Mouse (Mus musculus) MEL (cell line): ENCODE data around the gene Olfr348. TPM values are rescaled to one million over a fixed set of nuclear protein-coding genes. Genes with fewer than 3 reads are reported as not detected.
A peak's percentile ranks its signal among the peaks of the same experiment; 100 is the strongest.

Experiments
- DNase-seq: peaks from one replicate; pipeline ENCODE4 v3.0.0; 2011; ENCODE audit warnings: low read depth, low spot score
- H3K27ac ChIP-seq: 2 replicates; pipeline ENCODE4 v1.5.1; 2012; ENCODE audit warnings: low read depth, mild to moderate bottlenecking, control low read depth, low read length, moderate library complexity; ENCODE audit not compliant: control insufficient read depth
- H3K27me3 ChIP-seq, 2 experiments: fragments of 150-350 bp in 1 of 2; sonication (generic) in 1 of 2; 2 replicates each; pipeline ENCODE4 v1.6.1; 2012; ENCODE audit warnings: low read length in 2 of 2, mild to moderate bottlenecking in 2 of 2, improper control_type of control experiment in 1 of 2, moderate library complexity in 1 of 2; ENCODE audit not compliant: insufficient read depth in 2 of 2, control insufficient read depth in 1 of 2
- H3K36me3 ChIP-seq, 2 experiments: 2 replicates each; pipeline ENCODE4 v1.6.1; 2012 to 2014; ENCODE audit warnings: low read length in 2 of 2, improper control_type of control experiment in 1 of 2, inconsistent platforms in 1 of 2, mild to moderate bottlenecking in 1 of 2; ENCODE audit not compliant: insufficient read depth in 2 of 2, control insufficient read depth in 1 of 2
- H3K4me1 ChIP-seq, 2 experiments: fragments of 150-350 bp in 1 of 2; sonication (generic) in 1 of 2; 2 replicates each; pipeline ENCODE4 v1.6.1; 2012; ENCODE audit warnings: low read length in 2 of 2, improper control_type of control experiment in 1 of 2, mild to moderate bottlenecking in 1 of 2; ENCODE audit not compliant: insufficient read depth in 2 of 2, control insufficient read depth in 1 of 2
- H3K4me3 ChIP-seq, 2 experiments: fragments of 150-350 bp in 1 of 2; sonication (generic) in 1 of 2; 2 replicates each; pipeline ENCODE4 v1.5.1; 2012; ENCODE audit warnings: low read depth in 2 of 2, low read length in 2 of 2, mild to moderate bottlenecking in 2 of 2, moderate library complexity in 2 of 2, control low read depth in 1 of 2, improper control_type of control experiment in 1 of 2; ENCODE audit not compliant: control insufficient read depth in 1 of 2, insufficient read depth in 1 of 2
- H3K79me2 ChIP-seq: 2 replicates; pipeline ENCODE4 v1.6.1; 2012; ENCODE audit warnings: mild to moderate bottlenecking, low read length, moderate library complexity; ENCODE audit not compliant: control insufficient read depth, poor library complexity, insufficient read depth
- H3K9ac ChIP-seq: 2 replicates; pipeline ENCODE4 v1.6.1; 2012; ENCODE audit warnings: low read depth, mild to moderate bottlenecking, control low read depth, low read length, moderate library complexity; ENCODE audit not compliant: control insufficient read depth, poor library complexity, severe bottlenecking
- H3K9me3 ChIP-seq: fragments of 150-350 bp; sonication (generic); replicated peaks from 2 replicates; pipeline ENCODE4 v1.6.1; 2012; ENCODE audit warnings: mild to moderate bottlenecking, low read length, improper control_type of control experiment, moderate library complexity; ENCODE audit not compliant: insufficient read depth
- BHLHE40 ChIP-seq: IDR thresholded peaks from 2 replicates; pipeline ENCODE4 v1.6.1; 2012; ENCODE audit warnings: low read depth, mild to moderate bottlenecking, inconsistent platforms, low read length, improper control_type of control experiment, borderline replicate concordance
- CHD2 ChIP-seq: IDR thresholded peaks from 2 replicates; pipeline ENCODE4 v1.6.1; 2011; ENCODE audit warnings: low read length, improper control_type of control experiment
- CTCF ChIP-seq, 3 experiments: IDR thresholded peaks in 2 of 3; conservative IDR thresholded peaks in 1 of 3; 2 replicates each; pipeline ENCODE4 v1.5.1; 2011 to 2012; ENCODE audit warnings: low read length in 3 of 3, low read depth in 2 of 3, mild to moderate bottlenecking in 2 of 3, improper control_type of control experiment in 1 of 3, inconsistent platforms in 1 of 3, mixed read lengths in 1 of 3, moderate library complexity in 1 of 3; ENCODE audit not compliant: control insufficient read depth in 1 of 3, insufficient read depth in 1 of 3, poor library complexity in 1 of 3, severe bottlenecking in 1 of 3
- E2F4 ChIP-seq: IDR thresholded peaks from 2 replicates; pipeline ENCODE4 v1.6.1; 2011; ENCODE audit warnings: low read depth, low read length, improper control_type of control experiment, borderline replicate concordance
- ETS1 ChIP-seq: IDR thresholded peaks from 2 replicates; pipeline ENCODE4 v1.6.1; 2012; ENCODE audit warnings: low read depth, mild to moderate bottlenecking, inconsistent platforms, low read length, improper control_type of control experiment, moderate library complexity
- HCFC1 ChIP-seq: IDR thresholded peaks from 2 replicates; pipeline ENCODE4 v1.6.1; 2012; ENCODE audit warnings: low read depth, mild to moderate bottlenecking, inconsistent platforms, low read length, improper control_type of control experiment, moderate library complexity
- KAT2A ChIP-seq: conservative IDR thresholded peaks from 2 replicates; pipeline ENCODE4 v1.6.1; 2012; ENCODE audit warnings: low read depth, low read length, improper control_type of control experiment, inconsistent platforms
- MAFK ChIP-seq: IDR thresholded peaks from 2 replicates; pipeline ENCODE4 v1.6.1; 2011; ENCODE audit warnings: low read depth, mild to moderate bottlenecking, low read length, improper control_type of control experiment, borderline replicate concordance
- MAX ChIP-seq: IDR thresholded peaks from 2 replicates; pipeline ENCODE4 v1.6.1; 2011; ENCODE audit warnings: low read length, improper control_type of control experiment
- MEF2A ChIP-seq: IDR thresholded peaks from 2 replicates; pipeline ENCODE4 v1.6.1; 2014; ENCODE audit warnings: low read depth, mild to moderate bottlenecking, inconsistent platforms, low read length, improper control_type of control experiment; ENCODE audit not compliant: poor library complexity, insufficient replicate concordance, severe bottlenecking; ENCODE audit errors: extremely low read depth
- MXI1 ChIP-seq: IDR thresholded peaks from 2 replicates; pipeline ENCODE4 v1.6.1; 2011; ENCODE audit warnings: mild to moderate bottlenecking, low read depth, low read length, improper control_type of control experiment
- NRF1 ChIP-seq: IDR thresholded peaks from 2 replicates; pipeline ENCODE4 v1.6.1; 2014; ENCODE audit warnings: low read depth, mild to moderate bottlenecking, inconsistent platforms, low read length, improper control_type of control experiment, moderate library complexity; ENCODE audit not compliant: poor library complexity, insufficient read depth, severe bottlenecking
- POLR2AphosphoS5 ChIP-seq: IDR thresholded peaks from 2 replicates; pipeline ENCODE4 v1.6.1; 2012; ENCODE audit warnings: low read depth, borderline replicate concordance, mild to moderate bottlenecking, inconsistent platforms, low read length, moderate library complexity, mixed read lengths
- RAD21 ChIP-seq: IDR thresholded peaks from 2 replicates; pipeline ENCODE4 v1.6.1; 2011; ENCODE audit warnings: mild to moderate bottlenecking, low read depth, low read length, improper control_type of control experiment
- RCOR1 ChIP-seq: IDR thresholded peaks from 2 replicates; pipeline ENCODE4 v1.6.1; 2012; ENCODE audit warnings: low read depth, mild to moderate bottlenecking, inconsistent platforms, low read length, improper control_type of control experiment
- SMC3 ChIP-seq: IDR thresholded peaks from 2 replicates; pipeline ENCODE4 v1.6.1; 2011; ENCODE audit warnings: low read depth, low read length, improper control_type of control experiment
- TAL1 ChIP-seq: IDR thresholded peaks from 2 replicates; pipeline ENCODE4 v1.6.1; 2012; ENCODE audit warnings: mild to moderate bottlenecking, inconsistent platforms, low read length, moderate library complexity, mixed read lengths
- TBP ChIP-seq: IDR thresholded peaks from 2 replicates; pipeline ENCODE4 v1.8.0; 2011; ENCODE audit warnings: low read depth, low read length, improper control_type of control experiment
- TCF12 ChIP-seq: IDR thresholded peaks from 2 replicates; pipeline ENCODE4 v1.6.1; 2014; ENCODE audit warnings: low read depth, mild to moderate bottlenecking, inconsistent platforms, low read length, improper control_type of control experiment, moderate library complexity
- ZC3H11A ChIP-seq: IDR thresholded peaks from 2 replicates; pipeline ENCODE4 v1.6.1; 2012; ENCODE audit warnings: low read depth, mild to moderate bottlenecking, inconsistent platforms, low read length, improper control_type of control experiment
- ZKSCAN1 ChIP-seq: IDR thresholded peaks from 2 replicates; pipeline ENCODE4 v1.6.1; 2012; ENCODE audit warnings: low read depth, mild to moderate bottlenecking, inconsistent platforms, low read length, improper control_type of control experiment, moderate library complexity
- ZNF384 ChIP-seq: IDR thresholded peaks from 2 replicates; pipeline ENCODE4 v1.6.1; 2012; ENCODE audit warnings: low read depth, mild to moderate bottlenecking, inconsistent platforms, low read length, improper control_type of control experiment
- polyA plus RNA-seq, 2 experiments: library from polyadenylated mRNA; stranded (reverse) in 1 of 2; unstranded in 1 of 2; fragments of >175 nt in 1 of 2; fragments of >200 nt in 1 of 2; gene quantifications; 2 replicates each; pipeline versions ENCODE4 v1.2.1 to v1.2.4; 2012; ENCODE audit warnings: low replicate concordance in 2 of 2, low read depth in 1 of 2; ENCODE audit not compliant: insufficient read length in 2 of 2, insufficient read depth in 1 of 2, missing spikeins in 1 of 2
- total RNA-seq: library from RNA; depleted of rRNA; stranded (reverse); fragments of 300-350 nt; gene quantifications from 2 replicates; pipeline ENCODE4 v1.2.3, GENCODE M21; 2012; rRNA removed

The Olfr348 gene
- total RNA-seq (not detected in 2 replicates), polyA plus RNA-seq (not detected)

DNA sequence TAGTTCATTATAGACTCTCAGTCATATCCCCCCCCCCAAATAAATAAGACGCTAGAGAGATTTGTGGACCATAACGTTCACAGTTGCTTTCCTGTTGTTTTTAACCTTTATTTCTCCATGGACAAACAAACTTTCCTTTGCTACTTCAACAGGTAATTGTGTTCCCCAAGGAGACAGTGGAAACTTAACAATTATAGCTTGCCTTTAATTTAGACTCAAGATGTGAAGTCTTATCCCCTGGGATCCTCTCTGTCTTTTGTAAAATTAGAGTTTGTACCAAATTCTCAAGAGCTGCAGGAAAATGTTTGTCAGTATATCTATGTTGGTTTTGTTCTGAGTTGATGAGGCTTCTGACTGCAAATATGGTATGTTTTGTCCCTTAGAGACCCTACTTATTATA lies at the start of gene Olfr348:
Olfr348 (plus strand) TSS at position 301 of the 400 bp plus-strand sequence.
- no peak for DNase-seq
- no peak for TF ChIP-seq CHD2
- no peak for TF ChIP-seq ZKSCAN1
- TF ChIP-seq MAX: no peak
- TF ChIP-seq HCFC1: no peak
- TF ChIP-seq MXI1: no peak
- TF ChIP-seq BHLHE40: no peak
- TF ChIP-seq CTCF (IDR thresholded peaks at IDR 0.05 in 2 of 3, conservative IDR thresholded peaks at IDR 0.05 in 1 of 3; ENCODE audit: control insufficient read depth in 1 of 3, insufficient read depth in 1 of 3, low read depth in 2 of 3, low read length in 3 of 3, poor library complexity in 1 of 3, severe bottlenecking in 1 of 3): no peak
- TF ChIP-seq TBP: no peak
- no peak for TF ChIP-seq ZNF384
- TF ChIP-seq TCF12: no peak
- TF ChIP-seq RCOR1: no peak
- no peak for TF ChIP-seq POLR2AphosphoS5
- no peak for TF ChIP-seq E2F4
- Histone ChIP-seq H3K27me3 (no peaks in the 10 kb centered on the region), H3K79me2 (no peaks in the 10 kb centered on the region), H3K4me3 (no peak within 1 kb of the TSS), H3K9ac (no peak within 1 kb of the TSS), H3K36me3 (no peaks in the 10 kb centered on the region), H3K4me1 (no peaks in the 10 kb centered on the region), H3K27ac (no peak within 1 kb of the TSS), H3K9me3 (no peaks in the 10 kb centered on the region)

DNA sequence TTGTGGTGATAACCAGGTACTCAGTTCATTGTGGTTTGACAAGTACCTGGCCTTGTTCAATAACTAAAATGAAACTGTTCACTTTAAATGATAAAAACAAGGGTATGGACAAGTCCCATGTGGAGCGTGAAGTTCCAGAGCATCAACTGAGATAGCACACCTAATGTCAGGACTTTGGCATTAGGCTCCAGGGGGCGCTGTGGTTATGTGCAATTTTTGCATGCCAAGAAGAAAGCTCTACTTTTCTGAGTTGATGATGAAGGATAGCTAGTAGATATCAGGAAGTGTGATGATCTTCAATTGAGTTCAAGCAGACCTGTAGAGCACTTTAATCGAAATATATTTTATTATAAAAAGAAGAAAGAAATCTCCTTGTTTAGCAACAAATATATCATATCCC lies 47.9 kb upstream of the Olfr348 start:
- H3K4me3 ChIP-seq: no peak overlapping the region
- peak; percentile 22 for TF ChIP-seq RAD21
- 0 out of 2 replicates have a peak, but pooled peaks have one; percentile 21 for TF ChIP-seq SMC3
- peak; percentile 16 to 34 (median 18); a peak in 5 of 6 replicates for TF ChIP-seq CTCF (IDR thresholded peaks at IDR 0.05 in 2 of 3, conservative IDR thresholded peaks at IDR 0.05 in 1 of 3; ENCODE audit: control insufficient read depth in 1 of 3, insufficient read depth in 1 of 3, low read depth in 2 of 3, low read length in 3 of 3, poor library complexity in 1 of 3, severe bottlenecking in 1 of 3)
- TF ChIP-seq CHD2: no peak
- H3K9me3 ChIP-seq: no peaks in the 10 kb centered on the region
- H3K79me2 ChIP-seq: no peaks in the 10 kb centered on the region
- no peak overlapping the region for H3K27ac ChIP-seq
- no peaks in the 10 kb centered on the region for H3K4me1 ChIP-seq
- H3K27me3 ChIP-seq: no peaks in the 10 kb centered on the region
- DNase-seq: peak; percentile 14
- H3K9ac ChIP-seq: no peak overlapping the region
- no peaks in the 10 kb centered on the region for H3K36me3 ChIP-seq

DNA sequence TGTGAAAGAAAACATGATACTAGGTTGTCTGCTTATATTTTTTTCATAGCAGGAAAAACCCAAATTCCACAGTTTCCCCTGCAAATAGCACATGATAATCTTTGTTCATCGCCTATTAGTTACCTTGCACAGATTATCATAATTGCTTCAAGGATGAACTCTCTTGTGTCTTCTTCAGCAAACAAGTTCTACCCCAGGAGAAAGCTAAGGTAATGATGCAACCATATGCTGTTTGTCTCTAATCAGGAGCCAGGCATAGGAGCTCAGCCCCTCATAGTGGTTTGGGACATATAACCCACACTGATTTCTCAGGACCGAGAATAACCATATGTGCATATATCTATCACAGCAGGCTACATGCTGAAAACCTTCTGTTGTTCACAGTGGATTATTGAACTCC lies 6.2 kb downstream of the Olfr348 start, which contains the start of gene Olfr50:
Olfr50 (plus strand) TSS at position 301 of the 400 bp plus-strand sequence.
- Histone ChIP-seq H3K27ac (no peak within 1 kb of the TSS), H3K36me3 (no peaks in the 10 kb centered on the region), H3K4me1 (no peaks in the 10 kb centered on the region), H3K9me3 (no peaks in the 10 kb centered on the region), H3K4me3 (no peak within 1 kb of the TSS), H3K9ac (no peak within 1 kb of the TSS), H3K79me2 (no peaks in the 10 kb centered on the region), H3K27me3 (no peaks in the 10 kb centered on the region)
- no peak for TF ChIP-seq TAL1
- no peak for TF ChIP-seq KAT2A
- no peak for TF ChIP-seq MAFK
- no peak for TF ChIP-seq RAD21
- TF ChIP-seq ZNF384: no peak
- TF ChIP-seq NRF1: no peak
- no peak for TF ChIP-seq ZC3H11A
- TF ChIP-seq ETS1: no peak
- TF ChIP-seq MEF2A: no peak
- TF ChIP-seq CTCF (IDR thresholded peaks at IDR 0.05 in 2 of 3, conservative IDR thresholded peaks at IDR 0.05 in 1 of 3; ENCODE audit: control insufficient read depth in 1 of 3, insufficient read depth in 1 of 3, low read depth in 2 of 3, low read length in 3 of 3, poor library complexity in 1 of 3, severe bottlenecking in 1 of 3): no peak
- no peak for TF ChIP-seq HCFC1
- DNase-seq: no peak
